12 mouse cellular contexts compared by ENCODE assay signal in the genomic region with DNA sequence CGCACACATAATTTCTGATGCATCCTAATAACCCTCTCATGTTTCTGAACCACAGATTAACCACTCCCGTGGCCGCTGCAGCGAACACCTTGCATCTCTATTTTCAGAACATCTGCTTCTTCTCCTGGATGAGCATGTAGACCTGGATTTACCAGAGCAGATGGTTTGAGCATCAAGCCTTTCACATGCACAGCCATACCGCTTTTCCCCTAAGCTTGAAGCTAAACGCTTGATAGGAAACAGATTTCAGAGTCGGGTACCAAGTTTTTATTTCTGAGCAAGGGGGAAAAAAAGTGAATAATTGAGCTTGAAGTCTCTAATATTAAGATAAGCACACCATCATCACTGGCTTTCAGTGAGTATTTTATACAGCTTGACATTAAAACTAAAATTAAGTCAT. TPM values are rescaled to one million over a fixed set of nuclear protein-coding genes. Genes with fewer than 3 reads are reported as not detected.
DNase-seq lines count a peak whose midpoint lies in the region; ATAC-seq and TF ChIP-seq lines count a peak whose summit lies in the region.
"Had no signal": no experiment of that assay in that cellular context is flagged by ENCODE, and none has a peak within 500 bp of the region (broad histone marks: within the 10 kb centered on the region; RNA-seq: fewer than 3 reads in every experiment).

No protein-coding gene starts in this region.

- H3K27me3 ChIP-seq in intestine, embryonic 14.5 days (replicated peaks; ENCODE audit: control insufficient read depth, insufficient read depth, low read length) = no peaks in the 10 kb centered on the region
- no peaks in the 10 kb centered on the region for H3K27me3 ChIP-seq in intestine, embryonic 15.5 days (replicated peaks)
- no peaks in the 10 kb centered on the region for H3K27me3 ChIP-seq in stomach, embryonic 14.5 days (ENCODE audit: control insufficient read depth, insufficient read depth, low read length)
- H3K27me3 ChIP-seq in stomach, postnatal 0 days (ENCODE audit: control insufficient read depth, insufficient read depth, low read length) = no peaks in the 10 kb centered on the region
- H3K27me3 ChIP-seq in stomach, embryonic 15.5 days (replicated peaks) = no peaks in the 10 kb centered on the region
- no peaks in the 10 kb centered on the region for H3K27me3 ChIP-seq in thymus, adult 2 months (ENCODE audit: control insufficient read depth, insufficient read depth, low read length)
- H3K27me3 ChIP-seq: forebrain, embryonic 12.5 days; heart, embryonic 12.5 days; Patski had no signal

- WGBS in intestine, embryonic 14.5 days = 46% methylated on average over 7 of the region's 7 CpGs
- WGBS in intestine, embryonic 15.5 days = 65% methylated on average over 7 of the region's 7 CpGs
- WGBS in stomach, embryonic 14.5 days = 60% methylated on average over 7 of the region's 7 CpGs
- WGBS in stomach, postnatal 0 days = 62% methylated on average over 7 of the region's 7 CpGs
- 54% methylated on average over 7 of the region's 7 CpGs for WGBS in stomach, embryonic 15.5 days
- WGBS in thymus, adult 2 months = 92% methylated on average over 7 of the region's 7 CpGs

- H3K4me1 ChIP-seq in intestine, embryonic 14.5 days (replicated peaks; ENCODE audit: control insufficient read depth, insufficient read depth, low read length) = peaks cover 35% of the 10 kb centered on the region
- peaks cover 13% of the 10 kb centered on the region; the same call in 1 of the 2 replicates for H3K4me1 ChIP-seq in intestine, embryonic 15.5 days (replicated peaks)
- peaks cover 37% of the 10 kb centered on the region for H3K4me1 ChIP-seq in stomach, embryonic 14.5 days (ENCODE audit: control insufficient read depth, insufficient read depth, low read length)
- 0 out of 2 replicates have a peak, but pooled peaks cover 3% of the 10 kb centered on the region for H3K4me1 ChIP-seq in stomach, postnatal 0 days (replicated peaks; ENCODE audit: control insufficient read depth, insufficient read depth)
- H3K4me1 ChIP-seq in stomach, embryonic 15.5 days = peaks cover 10% of the 10 kb centered on the region; the same call in 1 of the 2 replicates
- no peaks in the 10 kb centered on the region for H3K4me1 ChIP-seq in thymus, adult 2 months (replicated peaks; ENCODE audit: control insufficient read depth, insufficient read depth, low read length)
- H3K4me1 ChIP-seq: forebrain, embryonic 12.5 days; hindbrain, embryonic 10.5 days had no signal

- 0 out of 2 replicates have a peak, but pooled peaks cover 4% of the 10 kb centered on the region for H3K36me3 ChIP-seq in intestine, embryonic 14.5 days (ENCODE audit: control insufficient read depth, insufficient read depth, low read length)
- H3K36me3 ChIP-seq in intestine, embryonic 15.5 days = no peaks in the 10 kb centered on the region
- no peaks in the 10 kb centered on the region for H3K36me3 ChIP-seq in stomach, embryonic 14.5 days (ENCODE audit: control insufficient read depth, insufficient read depth, low read length)
- H3K36me3 ChIP-seq in stomach, postnatal 0 days (ENCODE audit: control insufficient read depth, insufficient read depth, low read length) = no peaks in the 10 kb centered on the region
- H3K36me3 ChIP-seq in stomach, embryonic 15.5 days = no peaks in the 10 kb centered on the region
- peaks cover 8% of the 10 kb centered on the region; the same call in 1 of the 2 replicates for H3K36me3 ChIP-seq in thymus, adult 2 months (ENCODE audit: control insufficient read depth, insufficient read depth, low read length)
- H3K36me3 ChIP-seq: heart, embryonic 12.5 days had no signal

- H3K9me3 ChIP-seq in intestine, embryonic 14.5 days (ENCODE audit: control insufficient read depth, low read length) = no peaks in the 10 kb centered on the region
- no peaks in the 10 kb centered on the region for H3K9me3 ChIP-seq in intestine, embryonic 15.5 days
- H3K9me3 ChIP-seq in stomach, embryonic 14.5 days (ENCODE audit: control insufficient read depth, low read depth, low read length) = no peaks in the 10 kb centered on the region
- no peaks in the 10 kb centered on the region for H3K9me3 ChIP-seq in stomach, postnatal 0 days (ENCODE audit: control insufficient read depth, low read length)
- H3K9me3 ChIP-seq in stomach, embryonic 15.5 days = no peaks in the 10 kb centered on the region
- H3K9me3 ChIP-seq: forebrain, embryonic 12.5 days; heart, embryonic 12.5 days; hindbrain, embryonic 10.5 days had no signal

- no peak for ATAC-seq in intestine, embryonic 14.5 days (replicated peaks; ENCODE audit: low FRiP score, low TSS enrichment, low read depth)
- ATAC-seq in intestine, embryonic 15.5 days = no peak
- ATAC-seq in stomach, embryonic 14.5 days (ENCODE audit: insufficient number of reproducible peaks, insufficient read depth, low FRiP score, low read depth) = peak; percentile 46; the same call in 1 of the 2 replicates
- no peak for ATAC-seq in stomach, postnatal 0 days (ENCODE audit: low FRiP score, low TSS enrichment)
- ATAC-seq in stomach, embryonic 15.5 days (ENCODE audit: insufficient read depth, low FRiP score, low read depth) = no peak
- ATAC-seq: activated CD4-positive, CD25-positive, alpha-beta regulatory T cell, adult 4 months; Patski had no signal

- TF ChIP-seq POLR2A in thymus, adult 2 months (IDR thresholded peaks at IDR 0.05; ENCODE audit: control insufficient read depth, extremely low read depth, insufficient read depth, low read length, poor library complexity) = no peak

- no peak overlapping the region for H3K4me2 ChIP-seq in intestine, embryonic 14.5 days (ENCODE audit: low read length)
- no peak overlapping the region for H3K4me2 ChIP-seq in intestine, embryonic 15.5 days (replicated peaks)
- no peak overlapping the region for H3K4me2 ChIP-seq in stomach, embryonic 14.5 days (replicated peaks; ENCODE audit: low read depth, low read length)
- H3K4me2 ChIP-seq in stomach, postnatal 0 days (replicated peaks; ENCODE audit: low read depth) = no peak overlapping the region
- no peak overlapping the region for H3K4me2 ChIP-seq in stomach, embryonic 15.5 days
- H3K4me2 ChIP-seq: forebrain, embryonic 12.5 days; heart, embryonic 12.5 days; hindbrain, embryonic 14.5 days had no signal

- TF ChIP-seq EP300 in stomach, postnatal 0 days (optimal IDR thresholded peaks at IDR 0.05) = no peak

- H3K4me3 ChIP-seq in intestine, embryonic 14.5 days (ENCODE audit: low read depth, low read length) = no peak overlapping the region
- H3K4me3 ChIP-seq in intestine, embryonic 15.5 days (replicated peaks) = no peak overlapping the region
- H3K4me3 ChIP-seq in stomach, embryonic 14.5 days (ENCODE audit: low read depth, low read length) = no peak overlapping the region
- H3K4me3 ChIP-seq in stomach, postnatal 0 days (ENCODE audit: low read depth, low read length) = no peak overlapping the region
- no peak overlapping the region for H3K4me3 ChIP-seq in stomach, embryonic 15.5 days (replicated peaks)
- H3K4me3 ChIP-seq in thymus, adult 2 months (ENCODE audit: control insufficient read depth, insufficient read depth, low read length) = no peak overlapping the region
- H3K4me3 ChIP-seq: forebrain, embryonic 12.5 days; heart, embryonic 12.5 days; hindbrain, embryonic 10.5 days had no signal

- no peak for DNase-seq in intestine, embryonic 14.5 days (ENCODE audit: low spot score)
- no peak for DNase-seq in stomach, postnatal 0 days (ENCODE audit: low spot score)
- DNase-seq in thymus, adult 2 months = no peak

- H3K27ac ChIP-seq in intestine, embryonic 14.5 days (ENCODE audit: low read depth) = peak overlapping the region; percentile 93
- H3K27ac ChIP-seq in intestine, embryonic 15.5 days = no peak overlapping the region
- H3K27ac ChIP-seq in stomach, embryonic 14.5 days (ENCODE audit: low read length) = peak overlapping the region; percentile 79
- no peak overlapping the region for H3K27ac ChIP-seq in stomach, postnatal 0 days (replicated peaks)
- H3K27ac ChIP-seq in stomach, embryonic 15.5 days = peak overlapping the region; percentile 49; the same call in 1 of the 2 replicates
- no peak overlapping the region for H3K27ac ChIP-seq in thymus, adult 2 months (ENCODE audit: control insufficient read depth, insufficient read depth, low read length)
- H3K27ac ChIP-seq: forebrain, embryonic 12.5 days; hindbrain, embryonic 10.5 days; hindbrain, embryonic 14.5 days had no signal

- no peak for TF ChIP-seq CTCF in stomach, postnatal 0 days (IDR thresholded peaks at IDR 0.05; ENCODE audit: low read depth)
- no peak for TF ChIP-seq CTCF in thymus, adult 2 months (IDR thresholded peaks at IDR 0.05; ENCODE audit: borderline replicate concordance, control insufficient read depth, extremely low read depth, insufficient read depth, low read length, poor library complexity)

- no peak overlapping the region for H3K9ac ChIP-seq in intestine, embryonic 14.5 days (ENCODE audit: low read length)
- no peak overlapping the region for H3K9ac ChIP-seq in intestine, embryonic 15.5 days
- H3K9ac ChIP-seq in stomach, embryonic 14.5 days (replicated peaks; ENCODE audit: low read depth, low read length) = no peak overlapping the region
- no peak overlapping the region for H3K9ac ChIP-seq in stomach, postnatal 0 days (ENCODE audit: low read length)
- H3K9ac ChIP-seq in stomach, embryonic 15.5 days = no peak overlapping the region
- H3K9ac ChIP-seq: forebrain, embryonic 12.5 days; heart, embryonic 12.5 days; hindbrain, embryonic 14.5 days had no signal

RNA-seq across cellular contexts. Expression of gene F2rl2, which starts 50.4 kb away (rescaled TPM):
- polyA plus RNA-seq in intestine, embryonic 14.5 days (2014; fragmentation: Nextera tagmentation; extraction: Ambion mirVana) = 0.52 and 0.95 TPM in 2 replicates
- 0.44 and 0.58 TPM in 2 replicates for polyA plus RNA-seq in intestine, embryonic 15.5 days (2015; fragmentation: Nextera tagmentation; extraction: Ambion mirVana)
- 0.45 and 1.2 TPM in 2 replicates for polyA plus RNA-seq in stomach, embryonic 14.5 days (2014; fragmentation: Nextera tagmentation; extraction: Ambion mirVana)
- polyA plus RNA-seq in stomach, postnatal 0 days (2015; fragmentation: Nextera tagmentation; extraction: Ambion mirVana) = 0.18 and 0.21 TPM in 2 replicates
- polyA plus RNA-seq in stomach, embryonic 15.5 days (2015; fragmentation: Nextera tagmentation; extraction: Ambion mirVana) = 0.42 and 0.67 TPM in 2 replicates
- 2.1 and 2.4 TPM in 2 replicates for polyA plus RNA-seq in thymus, adult 2 months (2012; rRNA removed)
- polyA plus RNA-seq: Patski had no signal

Comparison
In these comparisons a context has a peak if more than half of its experiments do, and no peak if none do; other contexts are left out.
1. H3K27ac ChIP-seq: peak in intestine, embryonic 14.5 days (single experiment), stomach, embryonic 14.5 days (single experiment) and stomach, embryonic 15.5 days (single experiment); none in intestine, embryonic 15.5 days (single experiment), stomach, postnatal 0 days (single experiment) and thymus, adult 2 months (single experiment).